Mouse (Mus musculus): ENCODE results near the gene Birc2. TPM values are rescaled to one million over a fixed set of nuclear protein-coding genes. Genes with fewer than 3 reads are reported as not detected.

Gene Birc2
- total RNA-seq, 2 experiments from 2014 or later, result 35.0 to 36.2 TPM

DNA sequence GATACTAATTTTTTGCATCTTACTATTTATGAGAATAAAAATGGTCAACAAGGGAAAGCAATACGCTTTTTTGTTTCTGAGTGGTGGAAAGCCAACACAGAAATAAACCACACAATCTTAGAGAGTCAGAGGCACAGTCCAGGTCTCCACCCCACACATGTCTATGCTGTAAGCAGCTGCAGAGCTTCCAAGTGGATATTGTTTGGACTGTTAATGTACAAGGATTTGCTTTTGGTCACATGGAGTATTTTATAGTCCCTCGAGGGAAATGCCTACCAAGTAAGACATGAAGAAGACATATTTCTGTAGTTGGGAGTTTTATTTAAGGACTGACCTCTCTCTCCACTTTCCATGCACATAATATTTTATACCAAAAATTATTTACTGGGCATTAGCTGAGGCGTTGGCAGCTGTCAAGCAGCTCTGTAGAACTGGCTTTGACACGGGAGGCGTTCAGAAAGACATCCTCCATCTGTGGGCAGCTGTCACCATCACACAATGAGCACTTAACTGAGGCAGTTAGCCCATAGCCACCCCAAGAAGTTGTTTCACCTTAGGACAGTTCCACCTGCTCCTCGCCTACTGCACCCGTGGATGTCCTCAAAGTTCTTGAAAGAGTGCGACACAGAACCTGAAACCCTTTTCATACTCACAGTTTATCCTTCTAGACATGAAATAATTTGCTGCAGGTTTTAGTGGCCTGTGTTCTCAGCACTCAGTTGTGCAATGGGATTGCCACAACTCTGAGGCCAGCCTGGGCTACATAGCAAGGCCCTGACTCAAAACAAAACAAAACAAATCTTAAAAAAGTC is 46.9 kb downstream of the Birc2 start:
- no peak for DNase-seq (ENCODE audit: extremely low spot score in 1 of 2, low spot score in 1 of 2)

DNA sequence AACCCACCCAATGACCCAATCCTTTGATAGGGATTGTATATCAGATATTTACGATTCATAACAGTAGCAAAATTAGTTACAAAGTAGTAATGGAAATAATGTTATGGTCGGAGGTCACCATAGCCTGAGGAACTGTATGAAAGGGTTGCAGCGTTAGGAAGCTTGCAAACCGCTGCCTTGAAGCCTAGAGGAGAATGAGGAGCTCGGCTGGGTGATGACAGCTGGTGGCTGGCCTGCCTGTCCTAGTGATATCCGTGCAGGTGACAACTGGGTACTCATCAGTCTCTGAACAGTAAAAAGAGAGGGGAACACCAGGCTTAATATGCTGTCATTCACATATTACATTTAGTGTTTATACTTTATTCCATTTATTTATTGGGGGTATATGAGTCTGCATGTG is 48.5 kb downstream of the Birc2 start:
- DNase-seq (ENCODE audit: extremely low spot score in 1 of 2, low spot score in 1 of 2), result no peak

- DNase-seq (ENCODE audit: extremely low spot score in 1 of 2, low spot score in 1 of 2), result no peak
Observed at GRCm38 (mm10) chr9:7786086-7786485, 50.8 kb downstream of the Birc2 start.

DNA sequence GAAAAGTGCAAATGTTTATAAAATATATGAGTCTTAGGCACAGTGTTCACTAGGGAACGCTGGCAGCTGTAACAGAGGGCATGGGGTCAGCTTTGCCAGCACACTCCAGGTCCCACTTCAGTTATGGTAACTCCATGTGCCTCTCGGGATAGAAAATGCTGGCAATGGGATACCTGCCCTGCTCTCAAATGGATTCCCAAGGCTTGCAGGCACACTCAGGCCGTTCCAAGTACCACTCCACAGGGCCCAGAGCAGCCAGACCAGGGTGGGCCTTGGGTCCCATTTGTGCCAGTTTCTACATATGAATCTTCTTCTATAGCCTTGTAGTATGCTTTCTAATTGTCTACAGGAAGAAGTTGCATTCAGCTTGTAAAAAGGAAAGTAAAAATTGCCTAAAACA is 51.5 kb downstream of the Birc2 start:
- DNase-seq (ENCODE audit: extremely low spot score in 1 of 2, low spot score in 1 of 2), result no peak

DNA sequence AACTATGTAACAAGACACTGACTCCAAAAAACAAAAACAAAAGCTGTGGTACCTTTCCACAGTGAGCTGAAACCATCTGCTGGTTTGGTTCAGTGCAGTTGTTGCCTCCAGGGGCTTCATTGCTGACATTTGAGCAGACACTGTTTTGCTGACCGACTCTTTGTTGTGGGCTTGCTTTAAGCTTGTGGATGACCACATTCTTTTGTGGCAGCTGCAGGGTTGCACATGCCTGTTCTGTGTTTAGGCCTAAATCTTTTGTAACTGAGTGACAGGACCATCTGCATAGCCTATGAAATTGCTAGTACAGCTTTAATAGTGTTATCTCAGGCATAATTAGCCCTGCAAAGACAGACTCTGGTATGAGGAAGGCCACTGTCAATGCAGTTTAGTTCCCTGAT is 52.2 kb downstream of the Birc2 start:
- DNase-seq (ENCODE audit: extremely low spot score in 1 of 2, low spot score in 1 of 2), result no peak

GRCm38 (mm10) chr9:7783823-7784614 is 52.8 kb downstream of the Birc2 start:
- DNase-seq (ENCODE audit: extremely low spot score in 1 of 2, low spot score in 1 of 2), result no peak

GRCm38 (mm10) chr9:7780250-7781150 is 56.4 kb downstream of the Birc2 start:
- no peak for DNase-seq (ENCODE audit: extremely low spot score in 1 of 2, low spot score in 1 of 2)

DNA sequence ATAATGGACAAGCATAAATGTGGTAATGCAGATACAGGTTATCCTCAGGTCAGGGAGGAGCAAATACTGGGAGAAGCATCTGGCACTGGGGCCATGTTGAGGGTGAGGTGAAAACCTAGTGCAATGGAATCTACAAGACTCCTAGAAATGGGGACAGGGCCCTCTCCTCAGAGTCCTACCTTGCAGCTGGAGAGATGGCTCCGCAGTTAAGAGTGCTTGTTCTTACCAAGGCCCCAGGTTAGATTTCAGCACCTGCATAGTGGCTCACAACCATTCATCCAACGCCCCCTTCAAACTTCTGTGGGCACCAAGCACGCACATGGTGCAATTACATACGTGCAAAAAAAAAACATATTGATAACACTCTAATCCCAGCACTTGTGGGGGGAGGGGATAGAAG is 57.1 kb downstream of the Birc2 start:
- no peak for DNase-seq (ENCODE audit: extremely low spot score in 1 of 2, low spot score in 1 of 2)

GRCm38 (mm10) chr9:7778771-7779170 is 58.1 kb downstream of the Birc2 start:
- no peak for DNase-seq (ENCODE audit: extremely low spot score in 1 of 2, low spot score in 1 of 2)

GRCm38 (mm10) chr9:7777652-7778051 is 59.2 kb downstream of the Birc2 start:
- no peak for DNase-seq (ENCODE audit: extremely low spot score in 1 of 2, low spot score in 1 of 2)

GRCm38 (mm10) chr9:7776940-7777339 is 59.9 kb downstream of the Birc2 start:
- DNase-seq (ENCODE audit: extremely low spot score in 1 of 2, low spot score in 1 of 2), result no peak

- DNase-seq (ENCODE audit: extremely low spot score in 1 of 2, low spot score in 1 of 2), result no peak
Observed at GRCm38 (mm10) chr9:7775986-7776385, 60.9 kb downstream of the Birc2 start.

DNA sequence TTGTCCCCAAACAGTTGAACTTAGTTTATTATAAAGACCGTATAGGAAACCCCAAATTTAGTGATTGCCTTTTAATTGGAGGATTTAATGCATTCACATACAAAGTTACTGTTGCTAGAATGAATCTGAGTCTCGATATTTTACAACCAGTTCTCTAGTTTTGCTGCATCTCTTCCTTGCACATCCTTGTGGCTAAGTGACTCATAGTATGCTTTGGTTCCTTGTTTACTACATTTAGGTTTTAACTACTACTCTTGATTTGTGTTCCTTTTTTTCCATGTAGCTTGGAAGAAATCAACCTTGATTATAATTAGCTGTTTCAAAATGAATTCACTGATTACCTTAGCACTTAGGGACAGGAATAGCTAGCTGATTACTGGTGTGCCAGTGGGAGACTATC is 61.9 kb downstream of the Birc2 start:
- DNase-seq (ENCODE audit: extremely low spot score in 1 of 2, low spot score in 1 of 2), result no peak

DNA sequence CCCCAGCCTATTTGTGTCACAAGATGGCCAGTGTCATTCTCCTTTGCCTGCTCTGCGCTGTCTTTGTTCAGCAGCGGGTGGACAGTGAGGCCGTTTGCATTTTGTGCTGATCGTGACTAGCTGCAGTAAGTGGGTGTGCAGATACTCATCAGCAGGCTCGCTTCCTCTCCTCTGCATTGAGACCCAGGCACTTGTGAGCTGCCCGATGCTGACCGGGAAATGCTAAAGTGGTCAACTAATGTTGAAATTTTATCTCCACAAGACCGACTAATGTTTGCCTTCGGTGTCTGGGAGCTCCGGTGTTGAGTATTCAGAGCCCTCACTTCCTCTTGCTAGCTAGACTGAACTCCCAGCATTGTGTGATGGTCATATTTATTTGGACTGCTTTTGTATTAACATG is 62.3 kb downstream of the Birc2 start:
- no peak for DNase-seq (ENCODE audit: extremely low spot score in 1 of 2, low spot score in 1 of 2)

DNA sequence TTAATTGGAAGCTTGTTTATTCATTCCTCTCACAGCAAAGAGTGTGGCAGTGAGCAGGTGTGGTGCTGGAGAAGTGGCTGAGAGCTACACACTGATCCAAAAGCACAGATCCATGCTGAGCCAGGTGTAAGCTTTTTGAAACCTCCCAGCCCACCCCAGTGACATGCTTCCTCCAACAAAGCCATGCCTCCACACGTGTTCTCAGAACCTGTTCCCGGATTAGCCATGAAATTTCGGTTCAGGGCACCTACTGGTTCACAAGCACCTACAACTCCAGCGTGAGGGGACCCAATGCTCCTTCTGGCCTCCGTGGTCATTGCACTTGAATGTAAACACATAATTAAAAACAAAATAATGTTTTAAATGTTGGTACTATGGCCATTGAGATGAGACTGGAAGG is 63.2 kb downstream of the Birc2 start:
- DNase-seq (ENCODE audit: extremely low spot score in 1 of 2, low spot score in 1 of 2), result no peak

- no peak for DNase-seq (ENCODE audit: extremely low spot score in 1 of 2, low spot score in 1 of 2)
Observed at GRCm38 (mm10) chr9:7772773-7773454, 64.0 kb downstream of the Birc2 start.

DNA sequence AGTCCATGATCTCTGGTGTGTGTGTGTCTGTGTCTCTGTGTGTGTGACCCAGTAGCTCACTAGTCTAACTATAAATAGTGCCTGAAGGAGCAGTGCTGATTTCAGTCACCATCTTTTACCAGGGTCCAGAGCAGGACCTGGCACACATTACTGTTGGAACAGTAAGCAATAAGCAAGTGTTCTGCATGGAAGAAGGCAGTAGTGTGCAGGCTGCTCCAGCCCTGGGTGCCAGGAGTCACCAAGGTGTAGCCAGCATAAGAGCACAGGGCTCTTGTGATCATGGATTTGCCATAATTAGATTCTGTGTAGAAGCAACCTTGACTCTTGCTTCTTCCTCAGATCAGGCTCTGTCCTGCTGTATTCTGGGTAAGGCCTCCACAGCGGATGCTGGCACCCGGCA is 64.5 kb downstream of the Birc2 start:
- DNase-seq (ENCODE audit: extremely low spot score in 1 of 2, low spot score in 1 of 2), result no peak

DNA sequence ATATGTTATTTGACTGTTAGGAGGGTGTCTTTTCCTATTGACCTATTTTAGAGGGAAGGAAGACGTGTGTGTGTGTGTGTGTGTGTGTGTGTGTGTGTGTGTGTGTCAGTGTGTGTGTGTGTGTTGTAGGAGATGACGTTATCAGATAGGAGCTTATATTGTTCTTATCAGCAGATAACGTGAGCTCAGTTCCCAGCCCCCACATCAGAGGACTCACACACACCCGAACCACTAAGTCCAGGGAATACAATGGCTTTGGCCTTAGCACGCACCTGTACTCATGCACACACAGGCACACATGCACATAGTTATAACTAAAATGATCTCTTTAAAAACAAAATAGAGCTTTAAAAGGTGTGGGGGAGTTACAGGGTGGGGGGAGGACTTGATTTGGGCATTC is 67.4 kb downstream of the Birc2 start:
- DNase-seq (ENCODE audit: extremely low spot score in 1 of 2, low spot score in 1 of 2), result no peak

DNA sequence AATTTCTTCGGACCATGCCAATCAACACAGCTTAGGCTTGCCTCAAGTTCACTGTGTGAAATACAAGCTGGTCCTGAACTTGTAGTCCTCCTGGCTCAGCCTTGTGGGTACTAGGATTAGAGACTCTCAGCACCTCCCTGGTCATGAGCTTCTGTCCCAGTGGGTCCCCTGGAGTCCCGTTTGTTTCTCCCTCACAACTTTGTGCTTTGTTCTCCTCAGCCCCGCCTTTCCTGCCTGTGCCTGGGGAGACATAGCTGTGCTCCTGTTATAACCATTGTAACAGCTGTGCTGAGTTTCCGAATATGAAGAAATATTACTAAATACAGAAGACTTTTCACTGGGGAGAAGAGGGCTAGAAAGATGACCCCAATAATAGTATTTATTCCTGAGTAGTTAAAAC is 67.8 kb downstream of the Birc2 start:
- DNase-seq (ENCODE audit: extremely low spot score in 1 of 2, low spot score in 1 of 2), result no peak

All from layer of hippocampus, postnatal 25 days (tissue).